Mouse (Mus musculus) lung, embryonic 15.5 days (tissue): ENCODE measurements at regions not wholly inside any gene's neighbourhood (a gene's known extent, or its start where the extent isn't known, plus 50 kb on each side); places are given as distances from the start of the nearest gene placed in this dataset.

Experiments used
- ATAC-seq: fragments of 200-750 bp; cut with Nextera tagmentation; 2 replicates; pipeline ENCODE4 v1.8.0; 2017; ENCODE audit warnings: moderate number of reproducible peaks, borderline replicate concordance; ENCODE audit not compliant: low FRiP score, low TSS enrichment; ENCODE audit errors: extremely low read depth
- H3K27ac ChIP-seq: fragments of 300-500 bp; sonication (generic); 2 replicates; pipeline ENCODE4 v1.5.1; 2015; ENCODE audit warnings: moderate library complexity, mild to moderate bottlenecking, inconsistent platforms
- H3K27me3 ChIP-seq: fragments of 300-500 bp; sonication (generic); 2 replicates; pipeline ENCODE4 v1.6.1; 2015; ENCODE audit warnings: inconsistent platforms
- H3K36me3 ChIP-seq: fragments of 300-500 bp; sonication (generic); 2 replicates; pipeline ENCODE4 v1.6.1; 2015; ENCODE audit warnings: inconsistent platforms
- H3K4me1 ChIP-seq: fragments of 300-500 bp; sonication (generic); 2 replicates; pipeline ENCODE4 v1.6.1; 2015; ENCODE audit warnings: inconsistent platforms
- H3K4me2 ChIP-seq: fragments of 300-500 bp; sonication (generic); 2 replicates; pipeline ENCODE4 v1.6.1; 2015; ENCODE audit warnings: inconsistent platforms, mild to moderate bottlenecking, moderate library complexity
- H3K4me3 ChIP-seq: fragments of 300-500 bp; sonication (generic); 2 replicates; pipeline ENCODE4 v1.5.1; 2015; ENCODE audit warnings: mild to moderate bottlenecking, inconsistent platforms
- H3K9ac ChIP-seq: fragments of 300-500 bp; sonication (generic); 2 replicates; pipeline ENCODE4 v1.6.1; 2015; ENCODE audit warnings: inconsistent platforms
- H3K9me3 ChIP-seq: fragments of 300-500 bp; sonication (generic); 2 replicates; pipeline ENCODE4 v1.6.1; 2016; ENCODE audit warnings: inconsistent platforms
- WGBS: fragments of 180-500 bp; shearing (Covaris S2); methylation state at CpG from one replicate; pipeline ENCODE4 v1.1.7; 2015; 5-methylcytosine and 5-hydroxymethylcytosine counted together

GRCm38 (mm10) chr1:63916907-63917650, 148.0 kb upstream of the 4933402D24Rik start:
- H3K9me3 ChIP-seq = no peaks in the 10 kb centered on the region
- H3K9ac ChIP-seq = no peak overlapping the region
- WGBS = 69% methylated on average over 7 of the region's 7 CpGs
- no peaks in the 10 kb centered on the region for H3K4me1 ChIP-seq
- H3K4me2 ChIP-seq = no peak overlapping the region
- H3K4me3 ChIP-seq = no peak overlapping the region
- no peaks in the 10 kb centered on the region for H3K36me3 ChIP-seq
- ATAC-seq = no peak
- no peaks in the 10 kb centered on the region for H3K27me3 ChIP-seq
- no peak overlapping the region for H3K27ac ChIP-seq

- no peaks in the 10 kb centered on the region for H3K9me3 ChIP-seq
- no peak overlapping the region for H3K4me3 ChIP-seq
- 69% methylated on average over 3 of the region's 3 CpGs for WGBS
- H3K36me3 ChIP-seq = no peaks in the 10 kb centered on the region
- no peaks in the 10 kb centered on the region for H3K27me3 ChIP-seq
- H3K9ac ChIP-seq = no peak overlapping the region
- H3K4me1 ChIP-seq = no peaks in the 10 kb centered on the region
- H3K27ac ChIP-seq = no peak overlapping the region
- H3K4me2 ChIP-seq = no peak overlapping the region
- no peak for ATAC-seq
These were observed 141.7 kb upstream of the 4933402D24Rik start for GRCm38 (mm10) chr1:63910765-63911164.

GRCm38 (mm10) chr1:63909191-63909590, 140.1 kb upstream of the 4933402D24Rik start:
- H3K4me2 ChIP-seq = no peak overlapping the region

GRCm38 (mm10) chr1:63903620-63904019, 134.6 kb upstream of the 4933402D24Rik start:
- no peaks in the 10 kb centered on the region for H3K9me3 ChIP-seq
- no peaks in the 10 kb centered on the region for H3K27me3 ChIP-seq
- no peak overlapping the region for H3K9ac ChIP-seq
- H3K36me3 ChIP-seq = no peaks in the 10 kb centered on the region
- H3K27ac ChIP-seq = no peak overlapping the region
- H3K4me2 ChIP-seq = no peak overlapping the region
- WGBS = 70% methylated on average over 4 of the region's 4 CpGs
- H3K4me1 ChIP-seq = no peaks in the 10 kb centered on the region
- H3K4me3 ChIP-seq = no peak overlapping the region
- no peak for ATAC-seq

More at GRCm38 (mm10) chr1:63909191-63909590, 140.1 kb upstream of the 4933402D24Rik start:
- Histone ChIP-seq H3K9ac (no peak overlapping the region), H3K4me3 (no peak overlapping the region), H3K27me3 (no peaks in the 10 kb centered on the region), H3K9me3 (no peaks in the 10 kb centered on the region), H3K27ac (no peak overlapping the region), H3K36me3 (no peaks in the 10 kb centered on the region), H3K4me1 (no peaks in the 10 kb centered on the region)
- no peak for ATAC-seq
- 80% methylated on average over 2 of the region's 2 CpGs for WGBS

- no peak overlapping the region for H3K4me3 ChIP-seq
- no peak overlapping the region for H3K4me2 ChIP-seq
- H3K27ac ChIP-seq = no peak overlapping the region
- no peak overlapping the region for H3K9ac ChIP-seq
- 34% methylated on average over 3 of the region's 3 CpGs for WGBS
- no peaks in the 10 kb centered on the region for H3K27me3 ChIP-seq
- no peak for ATAC-seq
- no peaks in the 10 kb centered on the region for H3K9me3 ChIP-seq
- H3K36me3 ChIP-seq = no peaks in the 10 kb centered on the region
- no peaks in the 10 kb centered on the region for H3K4me1 ChIP-seq
These were observed 134.1 kb upstream of the 4933402D24Rik start for GRCm38 (mm10) chr1:63903201-63903600.

GRCm38 (mm10) chr1:63902391-63902790, 133.3 kb upstream of the 4933402D24Rik start:
- H3K36me3 ChIP-seq = no peaks in the 10 kb centered on the region
- no peaks in the 10 kb centered on the region for H3K4me1 ChIP-seq
- H3K4me3 ChIP-seq = no peak overlapping the region
- no peak overlapping the region for H3K9ac ChIP-seq
- H3K27me3 ChIP-seq = no peaks in the 10 kb centered on the region
- 30% methylated on average over 1 of the region's 1 CpGs for WGBS
- no peak overlapping the region for H3K4me2 ChIP-seq
- H3K9me3 ChIP-seq = no peaks in the 10 kb centered on the region
- no peak for ATAC-seq
- no peak overlapping the region for H3K27ac ChIP-seq

GRCm38 (mm10) chr1:63899631-63900577, 130.8 kb upstream of the 4933402D24Rik start:
- H3K4me1 ChIP-seq = no peaks in the 10 kb centered on the region
- H3K9me3 ChIP-seq = no peaks in the 10 kb centered on the region
- no peaks in the 10 kb centered on the region for H3K27me3 ChIP-seq
- H3K27ac ChIP-seq = no peak overlapping the region
- H3K4me2 ChIP-seq = no peak overlapping the region
- no peak for ATAC-seq
- no peak overlapping the region for H3K9ac ChIP-seq
- no peak overlapping the region for H3K4me3 ChIP-seq
- no peaks in the 10 kb centered on the region for H3K36me3 ChIP-seq
- 80% methylated on average over 10 of the region's 10 CpGs for WGBS

GRCm38 (mm10) chr1:63898766-63899165, 129.7 kb upstream of the 4933402D24Rik start:
- Histone ChIP-seq H3K27me3 (no peaks in the 10 kb centered on the region), H3K4me3 (no peak overlapping the region), H3K9me3 (no peaks in the 10 kb centered on the region), H3K4me2 (no peak overlapping the region), H3K36me3 (no peaks in the 10 kb centered on the region), H3K4me1 (no peaks in the 10 kb centered on the region), H3K27ac (no peak overlapping the region), H3K9ac (no peak overlapping the region)
- WGBS = 68% methylated on average over 2 of the region's 2 CpGs
- ATAC-seq = no peak

- 70% methylated on average over 2 of the region's 2 CpGs for WGBS
- no peak overlapping the region for H3K9ac ChIP-seq
- no peaks in the 10 kb centered on the region for H3K4me1 ChIP-seq
- H3K27me3 ChIP-seq = no peaks in the 10 kb centered on the region
- no peak overlapping the region for H3K4me3 ChIP-seq
- no peak for ATAC-seq
- no peak overlapping the region for H3K4me2 ChIP-seq
- no peaks in the 10 kb centered on the region for H3K36me3 ChIP-seq
- H3K9me3 ChIP-seq = no peaks in the 10 kb centered on the region
- no peak overlapping the region for H3K27ac ChIP-seq
These were observed 128.5 kb upstream of the 4933402D24Rik start for GRCm38 (mm10) chr1:63897556-63897955.

- Histone ChIP-seq H3K27me3 (no peaks in the 10 kb centered on the region), H3K4me3 (no peak overlapping the region), H3K27ac (no peak overlapping the region), H3K9me3 (no peaks in the 10 kb centered on the region), H3K4me1 (peaks cover 16% of the 10 kb centered on the region), H3K36me3 (no peaks in the 10 kb centered on the region), H3K4me2 (no peak overlapping the region), H3K9ac (no peak overlapping the region)
- no peak for ATAC-seq
- WGBS = 74% methylated on average over 3 of the region's 3 CpGs
These were observed 110.5 kb upstream of the 4933402D24Rik start for GRCm38 (mm10) chr1:63879570-63879969.

- H3K4me1 ChIP-seq = peaks cover 16% of the 10 kb centered on the region
- 40% methylated on average over 5 of the region's 5 CpGs for WGBS
- H3K27me3 ChIP-seq = no peaks in the 10 kb centered on the region
- no peaks in the 10 kb centered on the region for H3K36me3 ChIP-seq
- no peaks in the 10 kb centered on the region for H3K9me3 ChIP-seq
- H3K4me3 ChIP-seq = no peak overlapping the region
- H3K4me2 ChIP-seq = no peak overlapping the region
- no peak overlapping the region for H3K9ac ChIP-seq
- ATAC-seq = no peak
- H3K27ac ChIP-seq = no peak overlapping the region
These were observed 107.7 kb upstream of the 4933402D24Rik start for GRCm38 (mm10) chr1:63876589-63877251.
